Mouse (Mus musculus) kidney, adult 8-10 months (tissue): ENCODE data around the gene Lama1.

Experiments used
- DNase-seq, 2 experiments: peaks; one replicate each; pipeline ENCODE4 v3.0.0; 2022

Lama1 gene

GRCm38 (mm10) chr17:67696694-67697386, at the start of gene Lama1:
TSS of gene Lama1 (plus strand) at chr17:67697259.
- DNase-seq = peak; percentile 78 to 84

GRCm38 (mm10) chr17:67651506-67651905, 45.6 kb upstream of the Lama1 start:
- peak; percentile 53 to 61 for DNase-seq

GRCm38 (mm10) chr17:67664299-67664698, 32.8 kb upstream of the Lama1 start:
- no peak for DNase-seq

- no peak for DNase-seq
These were observed 30.1 kb upstream of the Lama1 start for GRCm38 (mm10) chr17:67666981-67667380.

GRCm38 (mm10) chr17:67667981-67668380, 29.1 kb upstream of the Lama1 start:
- peak; percentile 8 to 55 for DNase-seq

- no peak for DNase-seq
These were observed 18.5 kb upstream of the Lama1 start for GRCm38 (mm10) chr17:67678576-67678975.

- DNase-seq = no peak
These were observed 16.0 kb upstream of the Lama1 start for GRCm38 (mm10) chr17:67681084-67681483.

- DNase-seq = no peak
These were observed 11.9 kb upstream of the Lama1 start for GRCm38 (mm10) chr17:67685022-67685743.

- DNase-seq = no peak
These were observed 9.6 kb upstream of the Lama1 start for GRCm38 (mm10) chr17:67687505-67687904.

GRCm38 (mm10) chr17:67690689-67691088, 6.4 kb upstream of the Lama1 start:
- no peak for DNase-seq

GRCm38 (mm10) chr17:67692651-67693050, 4.4 kb upstream of the Lama1 start:
- no peak for DNase-seq

GRCm38 (mm10) chr17:67693861-67694260, 3.2 kb upstream of the Lama1 start:
- no peak for DNase-seq

GRCm38 (mm10) chr17:67697461-67697891, 417 bp downstream of the Lama1 start:
- peak in 1 of 2 experiments; percentile 7 for DNase-seq

GRCm38 (mm10) chr17:67698301-67698700, 1.2 kb downstream of the Lama1 start:
- DNase-seq = peak in 1 of 2 experiments; percentile 10

GRCm38 (mm10) chr17:67701761-67702160, 4.7 kb downstream of the Lama1 start:
- DNase-seq = no peak

GRCm38 (mm10) chr17:67702941-67703340, 5.9 kb downstream of the Lama1 start:
- DNase-seq = no peak

GRCm38 (mm10) chr17:67705035-67705769, 8.1 kb downstream of the Lama1 start:
- DNase-seq = no peak

GRCm38 (mm10) chr17:67706372-67706771, 9.3 kb downstream of the Lama1 start:
- DNase-seq = no peak

- peak; percentile 84 to 87 for DNase-seq
These were observed 10.8 kb downstream of the Lama1 start for GRCm38 (mm10) chr17:67707793-67708364.

- DNase-seq = no peak
These were observed 13.3 kb downstream of the Lama1 start for GRCm38 (mm10) chr17:67710377-67710781.

GRCm38 (mm10) chr17:67711361-67711760, 14.3 kb downstream of the Lama1 start:
- no peak for DNase-seq

- no peak for DNase-seq
These were observed 15.9 kb downstream of the Lama1 start for GRCm38 (mm10) chr17:67712929-67713328.

GRCm38 (mm10) chr17:67715466-67715865, 18.4 kb downstream of the Lama1 start:
- no peak for DNase-seq
